Mouse (Mus musculus) intestine, embryonic 14.5 days (tissue): ENCODE data around the gene Tgfbr1. TPM values are rescaled to one million over a fixed set of nuclear protein-coding genes. Genes with fewer than 3 reads are reported as not detected.

Source experiments
- ATAC-seq: fragments of 200-750 bp; cut with Nextera tagmentation; replicated peaks from 2 replicates; pipeline ENCODE4 v1.8.0; 2017; ENCODE audit warnings: low read depth, moderate number of reproducible peaks, moderate TSS enrichment, moderate library complexity; ENCODE audit not compliant: low FRiP score, low TSS enrichment
- DNase-seq: peaks from one replicate; pipeline ENCODE4 v3.0.0-alpha.2; 2018; ENCODE audit warnings: low spot score
- H3K27ac ChIP-seq: fragments of 300-500 bp; sonication (generic); 2 replicates; pipeline ENCODE4 v1.5.1; 2014; ENCODE audit warnings: low read depth, mild to moderate bottlenecking, control low read depth
- H3K27me3 ChIP-seq: fragments of 300-500 bp; sonication (generic); replicated peaks from 2 replicates; pipeline ENCODE4 v1.6.1; 2014; ENCODE audit warnings: low read length, control low read depth; ENCODE audit not compliant: control insufficient read depth, insufficient read depth
- H3K36me3 ChIP-seq: fragments of 300-500 bp; sonication (generic); 2 replicates; pipeline ENCODE4 v1.6.1; 2014; ENCODE audit warnings: low read length, control low read depth; ENCODE audit not compliant: control insufficient read depth, insufficient read depth
- H3K4me1 ChIP-seq: fragments of 300-500 bp; sonication (generic); replicated peaks from 2 replicates; pipeline ENCODE4 v1.6.1; 2014; ENCODE audit warnings: low read length, control low read depth, mixed read lengths; ENCODE audit not compliant: control insufficient read depth, insufficient read depth
- H3K4me2 ChIP-seq: fragments of 300-500 bp; sonication (generic); 2 replicates; pipeline ENCODE4 v1.6.1; 2014; ENCODE audit warnings: low read length
- H3K4me3 ChIP-seq: fragments of 300-500 bp; sonication (generic); 2 replicates; pipeline ENCODE4 v1.5.1; 2014; ENCODE audit warnings: low read depth, low read length, control low read depth, mixed read lengths
- H3K9ac ChIP-seq: fragments of 300-500 bp; sonication (generic); 2 replicates; pipeline ENCODE4 v1.6.1; 2014; ENCODE audit warnings: mild to moderate bottlenecking, low read length
- H3K9me3 ChIP-seq: fragments of 300-500 bp; sonication (generic); 2 replicates; pipeline ENCODE4 v1.6.1; 2016; ENCODE audit warnings: low read length, control low read depth; ENCODE audit not compliant: control insufficient read depth
- WGBS: fragments of 180-500 bp; shearing (Covaris S2); extraction: QIAGEN DNeasy Blood & Tissue Kit; methylation state at CpG from one replicate; pipeline ENCODE4 v1.1.7; 2014; 5-methylcytosine and 5-hydroxymethylcytosine counted together
- polyA plus RNA-seq: library from polyadenylated mRNA; unstranded; fragments of >200 nt; fragmentation: Nextera tagmentation; extraction: Ambion mirVana; gene quantifications from 2 replicates; pipeline ENCODE4 v1.2.1, GENCODE M21; 2014

The Tgfbr1 gene
- polyA plus RNA-seq, 1 experiment from 2014 or later: 46.0 TPM

- no peak overlapping the region for H3K9ac ChIP-seq
- no peaks in the 10 kb centered on the region for H3K4me1 ChIP-seq
- H3K36me3 ChIP-seq: no peaks in the 10 kb centered on the region
- H3K27me3 ChIP-seq: no peaks in the 10 kb centered on the region
- H3K4me2 ChIP-seq: no peak overlapping the region
- WGBS: 64% methylated on average over 2 of the region's 2 CpGs
- no peak for DNase-seq
- no peak for ATAC-seq
- no peak overlapping the region for H3K27ac ChIP-seq
- no peaks in the 10 kb centered on the region for H3K9me3 ChIP-seq
- no peak overlapping the region for H3K4me3 ChIP-seq
Observed at GRCm38 (mm10) chr4:47315458-47315857, 37.6 kb upstream of the Tgfbr1 start.

- no peaks in the 10 kb centered on the region for H3K27me3 ChIP-seq
- DNase-seq (no peak), ATAC-seq (no peak)
- no peaks in the 10 kb centered on the region for H3K4me1 ChIP-seq
- 69% methylated on average over 6 of the region's 6 CpGs for WGBS
- H3K36me3 ChIP-seq: no peaks in the 10 kb centered on the region
- H3K4me3 ChIP-seq: no peak overlapping the region
- H3K27ac ChIP-seq: no peak overlapping the region
- H3K9ac ChIP-seq: no peak overlapping the region
- no peaks in the 10 kb centered on the region for H3K9me3 ChIP-seq
- H3K4me2 ChIP-seq: no peak overlapping the region
Observed at GRCm38 (mm10) chr4:47316432-47316831, 36.6 kb upstream of the Tgfbr1 start.

GRCm38 (mm10) chr4:47319561-47320321 lies 33.3 kb upstream of the Tgfbr1 start:
- Histone ChIP-seq H3K4me3 (no peak overlapping the region), H3K4me1 (no peaks in the 10 kb centered on the region), H3K27ac (no peak overlapping the region), H3K9me3 (no peaks in the 10 kb centered on the region), H3K27me3 (no peaks in the 10 kb centered on the region), H3K4me2 (no peak overlapping the region), H3K9ac (no peak overlapping the region), H3K36me3 (no peaks in the 10 kb centered on the region)
- no peak for DNase-seq
- WGBS: 63% methylated on average over 10 of the region's 10 CpGs
- no peak for ATAC-seq

- H3K9me3 ChIP-seq: no peaks in the 10 kb centered on the region
- no peak for DNase-seq
- no peak for ATAC-seq
- no peak overlapping the region for H3K4me3 ChIP-seq
- no peak overlapping the region for H3K27ac ChIP-seq
- no peaks in the 10 kb centered on the region for H3K27me3 ChIP-seq
- H3K4me2 ChIP-seq: no peak overlapping the region
- WGBS: 73% methylated on average over 3 of the region's 3 CpGs
- H3K36me3 ChIP-seq: no peaks in the 10 kb centered on the region
- H3K4me1 ChIP-seq: no peaks in the 10 kb centered on the region
- no peak overlapping the region for H3K9ac ChIP-seq
Observed at GRCm38 (mm10) chr4:47322315-47322714, 30.7 kb upstream of the Tgfbr1 start.

GRCm38 (mm10) chr4:47324206-47324605 lies 28.8 kb upstream of the Tgfbr1 start:
- no peak for ATAC-seq
- WGBS: 68% methylated on average over 1 of the region's 1 CpGs
- H3K36me3 ChIP-seq: no peaks in the 10 kb centered on the region

GRCm38 (mm10) chr4:47327782-47328181 lies 25.2 kb upstream of the Tgfbr1 start:
- no peak for ATAC-seq
- no peaks in the 10 kb centered on the region for H3K36me3 ChIP-seq
- H3K27ac ChIP-seq: no peak overlapping the region
- no peaks in the 10 kb centered on the region for H3K9me3 ChIP-seq
- DNase-seq: no peak
- no peak overlapping the region for H3K4me2 ChIP-seq
- no peak overlapping the region for H3K4me3 ChIP-seq
- H3K9ac ChIP-seq: no peak overlapping the region
- no peaks in the 10 kb centered on the region for H3K4me1 ChIP-seq
- no peaks in the 10 kb centered on the region for H3K27me3 ChIP-seq
- WGBS: 73% methylated on average over 3 of the region's 3 CpGs

More at GRCm38 (mm10) chr4:47324206-47324605, 28.8 kb upstream of the Tgfbr1 start:
- H3K9me3 ChIP-seq: no peaks in the 10 kb centered on the region
- no peak overlapping the region for H3K9ac ChIP-seq
- H3K27ac ChIP-seq: no peak overlapping the region
- H3K4me1 ChIP-seq: no peaks in the 10 kb centered on the region
- H3K4me2 ChIP-seq: no peak overlapping the region
- no peak for DNase-seq
- H3K27me3 ChIP-seq: no peaks in the 10 kb centered on the region
- H3K4me3 ChIP-seq: no peak overlapping the region

GRCm38 (mm10) chr4:47329285-47329684 lies 23.7 kb upstream of the Tgfbr1 start:
- ATAC-seq (no peak), DNase-seq (no peak)
- Histone ChIP-seq H3K4me2 (no peak overlapping the region), H3K27me3 (no peaks in the 10 kb centered on the region), H3K4me3 (no peak overlapping the region), H3K36me3 (no peaks in the 10 kb centered on the region), H3K9me3 (no peaks in the 10 kb centered on the region), H3K27ac (no peak overlapping the region), H3K9ac (no peak overlapping the region), H3K4me1 (no peaks in the 10 kb centered on the region)
- WGBS: 5% methylated on average over 1 of the region's 1 CpGs

GRCm38 (mm10) chr4:47330378-47331052 lies 22.5 kb upstream of the Tgfbr1 start:
- Histone ChIP-seq H3K4me2 (no peak overlapping the region), H3K9me3 (no peaks in the 10 kb centered on the region), H3K9ac (no peak overlapping the region), H3K36me3 (no peaks in the 10 kb centered on the region), H3K27ac (no peak overlapping the region), H3K4me1 (no peaks in the 10 kb centered on the region), H3K4me3 (no peak overlapping the region), H3K27me3 (no peaks in the 10 kb centered on the region)
- no peak for ATAC-seq
- DNase-seq: no peak
- 90% methylated on average over 13 of the region's 13 CpGs for WGBS
